Mouse (Mus musculus): ENCODE results near the gene Ap3m1.

Ap3m1 gene

GRCm38 (mm10) chr14:21065490-21066162 is 13.3 kb upstream of the Ap3m1 start:
- no peak for DNase-seq

GRCm38 (mm10) chr14:21064321-21064720 is 12.0 kb upstream of the Ap3m1 start:
- no peak for DNase-seq

DNA sequence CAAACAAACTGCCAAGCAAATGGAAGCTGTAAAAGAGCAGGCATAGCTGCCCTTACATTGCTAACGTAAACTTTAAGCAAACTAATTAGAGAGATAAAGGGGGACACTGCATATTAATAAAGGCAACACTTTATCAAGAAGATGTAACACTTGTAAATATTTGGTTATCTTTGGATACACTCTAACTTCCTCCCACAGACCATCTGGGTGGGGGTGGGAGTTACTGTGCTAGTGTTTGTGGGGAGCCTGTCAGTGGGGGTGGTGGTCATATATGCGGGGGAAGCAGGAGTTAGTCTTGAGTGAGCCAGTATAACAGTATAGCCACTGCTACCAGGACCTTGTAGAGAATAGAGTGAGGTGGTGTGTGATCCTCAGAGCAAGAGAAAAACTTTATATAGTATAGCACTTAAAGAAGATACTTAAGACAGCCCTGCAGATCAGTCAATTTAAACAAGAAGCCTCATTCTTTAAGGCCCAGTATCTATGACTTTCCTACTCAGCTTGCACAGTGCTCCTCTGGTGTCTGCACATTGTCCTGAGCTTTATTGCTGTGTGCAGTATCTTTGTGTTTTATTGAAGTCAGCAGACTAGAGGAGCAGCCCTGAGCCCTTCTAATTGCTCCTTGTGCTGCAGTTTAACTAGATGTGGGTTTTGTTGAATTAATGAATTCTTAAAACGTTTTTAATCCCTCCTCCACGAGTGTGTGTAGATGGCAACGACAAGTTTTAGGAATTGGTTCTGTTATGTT is 10.6 kb upstream of the Ap3m1 start:
- no peak for DNase-seq

DNA sequence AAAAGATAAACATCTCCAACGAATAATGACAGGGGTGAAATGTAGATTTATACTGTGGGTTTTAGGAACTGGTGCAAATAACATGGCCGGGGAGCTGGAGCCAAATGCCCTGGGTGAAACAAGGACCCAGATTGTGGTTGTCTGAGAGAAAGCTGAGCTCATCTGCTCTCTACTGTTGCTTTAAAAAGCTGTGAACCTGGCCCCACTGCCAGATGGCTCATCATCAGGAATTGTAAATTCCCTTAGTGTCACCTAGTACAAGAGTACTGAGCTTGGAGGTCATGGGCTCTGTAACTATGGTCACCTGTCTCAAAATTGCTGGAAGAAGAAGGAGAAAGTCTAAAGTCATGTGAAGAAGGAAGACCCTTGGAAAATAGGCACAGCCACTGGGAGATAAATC is 6.7 kb upstream of the Ap3m1 start:
- DNase-seq = no peak

- DNase-seq = peak; percentile 22 to 23
These were observed 1.3 kb upstream of the Ap3m1 start for GRCm38 (mm10) chr14:21053586-21053985.

GRCm38 (mm10) chr14:21053151-21053550 is 843 bp upstream of the Ap3m1 start:
- no peak for DNase-seq

DNA sequence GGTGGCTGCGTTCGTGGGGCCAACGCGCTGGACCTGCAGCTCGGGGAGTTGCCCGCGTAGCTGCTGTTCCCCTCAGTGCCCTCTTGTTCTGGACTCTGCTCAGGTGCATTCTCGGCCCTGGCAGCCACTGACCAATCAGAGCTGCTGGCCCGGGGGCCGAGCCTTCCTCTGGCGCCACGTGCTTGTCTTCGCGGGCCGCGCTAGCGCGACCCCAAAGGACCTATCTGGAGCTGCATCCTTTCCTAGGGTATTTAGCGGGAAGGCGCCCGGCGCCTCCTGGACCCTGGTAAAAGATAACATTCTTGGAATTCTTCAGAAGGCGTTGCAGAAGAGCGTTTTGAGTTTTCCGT is 448 bp upstream of the Ap3m1 start:
- peak; percentile 73 to 77 for DNase-seq

DNA sequence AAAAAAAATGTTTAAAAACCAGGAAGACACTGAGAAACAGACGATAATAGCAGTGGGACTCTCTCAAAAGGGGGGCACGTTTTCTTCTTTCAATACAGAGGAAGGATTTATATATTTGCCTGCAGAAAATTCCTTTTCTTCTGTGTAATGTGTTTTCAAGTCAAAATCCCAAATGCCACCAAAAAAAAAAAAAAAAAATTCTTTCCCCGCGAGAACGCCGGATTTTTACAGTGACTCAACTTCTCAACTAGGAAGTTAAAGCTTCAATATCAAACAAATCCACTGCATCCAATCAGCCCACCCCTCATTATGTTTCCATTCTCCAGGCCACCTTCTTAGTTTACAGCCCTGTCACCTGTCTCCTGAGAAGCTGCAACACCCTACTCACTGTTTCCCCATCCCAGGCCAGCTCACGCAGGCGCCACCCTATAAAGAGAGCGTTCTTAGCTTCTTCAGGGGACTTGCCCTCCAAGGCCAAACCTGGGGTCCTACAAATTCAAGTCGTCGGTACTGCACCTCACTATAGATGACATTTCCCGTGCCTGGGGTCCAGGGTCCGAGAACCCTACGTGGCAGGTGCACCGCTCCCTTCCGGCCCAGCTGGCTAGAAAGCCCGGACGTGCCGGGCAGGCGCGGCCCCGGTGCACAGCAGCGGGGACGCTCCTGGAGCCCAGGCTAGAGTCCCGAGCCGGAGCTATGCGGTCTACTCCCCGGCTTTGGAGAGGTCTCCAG is 762 bp downstream of the Ap3m1 start:
- no peak for DNase-seq

GRCm38 (mm10) chr14:21050734-21051133 is 1.6 kb downstream of the Ap3m1 start:
- DNase-seq = peak; percentile 18 to 26

GRCm38 (mm10) chr14:21048879-21049278 is 3.4 kb downstream of the Ap3m1 start:
- peak in 1 of 2 experiments; percentile 32 for DNase-seq

- DNase-seq = no peak
These were observed 4.5 kb downstream of the Ap3m1 start for GRCm38 (mm10) chr14:21047840-21048239.

DNA sequence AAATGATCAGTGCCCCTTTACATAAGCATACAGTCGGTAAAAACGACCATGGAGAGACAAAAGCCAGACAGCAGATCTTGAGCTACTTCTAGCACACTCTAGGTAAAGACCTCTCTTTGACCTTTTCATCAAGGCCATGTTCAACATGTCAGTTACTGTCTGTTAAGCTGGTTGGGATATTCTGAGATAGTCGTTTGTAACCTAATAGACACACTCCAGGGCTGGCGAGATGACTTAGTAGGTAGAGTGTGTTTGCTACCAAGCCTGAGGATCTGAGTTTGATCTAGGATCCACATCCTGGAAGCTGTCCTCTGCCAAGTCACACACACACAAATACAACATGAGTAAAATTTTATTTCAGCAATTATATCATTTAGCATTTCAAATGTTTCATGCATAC is 12.7 kb downstream of the Ap3m1 start:
- DNase-seq = no peak

- no peak for DNase-seq
These were observed 13.2 kb downstream of the Ap3m1 start for GRCm38 (mm10) chr14:21039077-21039476.

- no peak for DNase-seq
These were observed 17.5 kb downstream of the Ap3m1 start for GRCm38 (mm10) chr14:21034791-21035190.

- DNase-seq = no peak
These were observed 18.0 kb downstream of the Ap3m1 start for GRCm38 (mm10) chr14:21034271-21034670.

DNA sequence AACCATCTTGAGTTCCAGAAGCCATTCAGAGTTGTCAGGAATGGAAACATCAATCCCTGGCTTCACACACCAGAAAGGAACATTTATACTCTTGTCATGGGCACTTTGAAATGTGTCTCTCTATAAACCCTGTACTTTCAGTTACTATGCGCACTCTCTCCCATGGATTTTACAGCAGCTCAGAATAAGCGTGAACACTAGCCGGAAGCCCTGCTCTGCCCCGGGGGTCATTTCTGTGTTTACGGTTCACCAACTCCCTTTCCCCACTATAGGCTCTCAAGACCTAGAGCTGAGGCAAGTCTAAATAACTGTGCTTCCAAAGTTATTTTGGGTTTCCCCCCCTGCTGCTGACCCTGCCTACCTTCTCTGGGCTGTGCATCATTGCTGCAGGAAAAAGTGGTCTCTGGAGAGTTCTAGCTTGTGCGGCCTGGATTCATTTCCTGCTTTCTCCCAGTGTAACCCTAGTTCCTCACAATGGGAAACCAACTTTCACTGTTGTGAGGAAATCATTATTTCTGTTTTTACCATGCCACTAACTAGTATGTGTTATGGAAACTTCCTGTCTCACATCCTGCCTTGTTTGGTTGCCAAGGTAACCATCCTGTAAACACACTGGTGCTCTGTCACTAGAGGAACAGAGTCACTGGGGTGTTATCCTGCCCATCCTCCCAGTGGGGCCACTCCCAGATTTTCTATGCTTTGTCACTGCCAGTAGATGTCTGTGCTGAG is 20.4 kb downstream of the Ap3m1 start:
- DNase-seq = no peak

GRCm38 (mm10) chr14:21029025-21029659 is 23.2 kb downstream of the Ap3m1 start:
- no peak for DNase-seq

GRCm38 (mm10) chr14:21027542-21027941 is 24.8 kb downstream of the Ap3m1 start:
- DNase-seq = no peak

GRCm38 (mm10) chr14:21020435-21020834 is 31.9 kb downstream of the Ap3m1 start:
- peak in 1 of 2 experiments; percentile 12 for DNase-seq

GRCm38 (mm10) chr14:21018977-21019376 is 33.3 kb downstream of the Ap3m1 start:
- DNase-seq = peak; percentile 19 to 25

DNA sequence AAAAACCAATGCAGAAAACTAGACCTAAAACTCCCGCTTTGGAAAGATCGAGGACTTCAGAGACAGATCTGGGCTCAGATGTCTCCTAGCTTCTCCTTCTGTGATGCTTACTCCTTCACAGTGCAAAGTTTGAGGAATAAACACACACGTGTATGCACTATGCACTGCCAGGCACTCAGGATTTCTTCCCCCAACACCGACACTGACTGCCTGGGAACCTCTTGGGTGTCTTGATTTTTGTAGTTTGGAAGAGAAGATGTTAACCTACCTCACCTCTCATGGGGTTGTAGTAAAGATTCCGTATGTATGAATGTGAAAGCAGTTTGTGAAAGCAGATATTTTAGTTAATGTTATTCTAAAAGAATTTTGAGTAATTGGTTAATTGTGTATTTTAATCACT is 34.4 kb downstream of the Ap3m1 start:
- DNase-seq = no peak

DNA sequence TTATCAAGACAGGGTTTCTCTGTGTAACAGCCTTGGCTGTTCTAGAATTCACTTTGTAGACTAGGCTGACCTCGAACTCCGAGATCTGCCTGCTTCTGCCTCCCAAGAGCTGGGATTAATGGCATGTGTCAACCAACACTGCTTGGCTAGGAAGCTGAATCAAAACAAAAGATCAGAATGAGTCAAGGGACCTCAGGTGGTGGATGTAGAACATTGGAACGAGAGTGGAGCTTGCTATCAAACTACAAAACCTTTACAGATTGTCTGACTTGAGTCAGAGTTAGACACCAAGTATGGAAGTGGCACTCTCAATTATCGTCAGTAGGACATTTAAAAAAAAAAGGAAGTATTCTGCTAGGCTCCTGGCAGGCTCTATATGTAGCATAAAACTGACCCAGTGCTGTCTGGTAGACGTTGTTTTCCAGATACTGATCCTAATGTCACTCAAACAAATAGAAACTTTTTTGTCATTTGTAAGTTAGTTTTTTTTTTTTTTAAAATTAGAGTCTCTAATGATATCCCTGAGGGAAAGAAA is 38.4 kb downstream of the Ap3m1 start:
- no peak for DNase-seq

Data from cerebellum, adult 18-20 months (tissue).